Mouse (Mus musculus) MEL (cell line): Measurements from ENCODE around the gene Aldh1a1. TPM values are rescaled to one million over a fixed set of nuclear protein-coding genes. Genes with fewer than 3 reads are reported as not detected.
"Not testable (repeated sequence)": the region's sequence is repeated elsewhere in the genome, so short reads cannot be mapped to it uniquely, and the experiment has no call there.

ENCODE experiments used
- DNase-seq: peaks from one replicate; pipeline ENCODE4 v3.0.0; 2011; ENCODE audit warnings: low read depth, low spot score
- H3K27ac ChIP-seq: 2 replicates; pipeline ENCODE4 v1.5.1; 2012; ENCODE audit warnings: low read depth, mild to moderate bottlenecking, control low read depth, low read length, moderate library complexity; ENCODE audit not compliant: control insufficient read depth
- H3K27me3 ChIP-seq, 2 experiments: fragments of 150-350 bp in 1 of 2; sonication (generic) in 1 of 2; 2 replicates each; pipeline ENCODE4 v1.6.1; 2012; ENCODE audit warnings: low read length in 2 of 2, mild to moderate bottlenecking in 2 of 2, improper control_type of control experiment in 1 of 2, moderate library complexity in 1 of 2; ENCODE audit not compliant: insufficient read depth in 2 of 2, control insufficient read depth in 1 of 2
- H3K36me3 ChIP-seq, 2 experiments: 2 replicates each; pipeline ENCODE4 v1.6.1; 2012 to 2014; ENCODE audit warnings: low read length in 2 of 2, improper control_type of control experiment in 1 of 2, inconsistent platforms in 1 of 2, mild to moderate bottlenecking in 1 of 2; ENCODE audit not compliant: insufficient read depth in 2 of 2, control insufficient read depth in 1 of 2
- H3K4me1 ChIP-seq, 2 experiments: fragments of 150-350 bp in 1 of 2; sonication (generic) in 1 of 2; 2 replicates each; pipeline ENCODE4 v1.6.1; 2012; ENCODE audit warnings: low read length in 2 of 2, improper control_type of control experiment in 1 of 2, mild to moderate bottlenecking in 1 of 2; ENCODE audit not compliant: insufficient read depth in 2 of 2, control insufficient read depth in 1 of 2
- H3K4me3 ChIP-seq, 2 experiments: fragments of 150-350 bp in 1 of 2; sonication (generic) in 1 of 2; 2 replicates each; pipeline ENCODE4 v1.5.1; 2012; ENCODE audit warnings: low read depth in 2 of 2, low read length in 2 of 2, mild to moderate bottlenecking in 2 of 2, moderate library complexity in 2 of 2, control low read depth in 1 of 2, improper control_type of control experiment in 1 of 2; ENCODE audit not compliant: control insufficient read depth in 1 of 2, insufficient read depth in 1 of 2
- H3K79me2 ChIP-seq: 2 replicates; pipeline ENCODE4 v1.6.1; 2012; ENCODE audit warnings: mild to moderate bottlenecking, low read length, moderate library complexity; ENCODE audit not compliant: control insufficient read depth, poor library complexity, insufficient read depth
- H3K9ac ChIP-seq: 2 replicates; pipeline ENCODE4 v1.6.1; 2012; ENCODE audit warnings: low read depth, mild to moderate bottlenecking, control low read depth, low read length, moderate library complexity; ENCODE audit not compliant: control insufficient read depth, poor library complexity, severe bottlenecking
- H3K9me3 ChIP-seq: fragments of 150-350 bp; sonication (generic); replicated peaks from 2 replicates; pipeline ENCODE4 v1.6.1; 2012; ENCODE audit warnings: mild to moderate bottlenecking, low read length, improper control_type of control experiment, moderate library complexity; ENCODE audit not compliant: insufficient read depth
- BHLHE40 ChIP-seq: IDR thresholded peaks from 2 replicates; pipeline ENCODE4 v1.6.1; 2012; ENCODE audit warnings: low read depth, mild to moderate bottlenecking, inconsistent platforms, low read length, improper control_type of control experiment, borderline replicate concordance
- CHD2 ChIP-seq: IDR thresholded peaks from 2 replicates; pipeline ENCODE4 v1.6.1; 2011; ENCODE audit warnings: low read length, improper control_type of control experiment
- CTCF ChIP-seq, 3 experiments: IDR thresholded peaks in 2 of 3; conservative IDR thresholded peaks in 1 of 3; 2 replicates each; pipeline ENCODE4 v1.5.1; 2011 to 2012; ENCODE audit warnings: low read length in 3 of 3, low read depth in 2 of 3, mild to moderate bottlenecking in 2 of 3, improper control_type of control experiment in 1 of 3, inconsistent platforms in 1 of 3, mixed read lengths in 1 of 3, moderate library complexity in 1 of 3; ENCODE audit not compliant: control insufficient read depth in 1 of 3, insufficient read depth in 1 of 3, poor library complexity in 1 of 3, severe bottlenecking in 1 of 3
- E2F4 ChIP-seq: IDR thresholded peaks from 2 replicates; pipeline ENCODE4 v1.6.1; 2011; ENCODE audit warnings: low read depth, low read length, improper control_type of control experiment, borderline replicate concordance
- ELF1 ChIP-seq: IDR thresholded peaks from 2 replicates; pipeline ENCODE4 v1.6.1; 2014; ENCODE audit warnings: low read depth, mild to moderate bottlenecking, inconsistent platforms, low read length, improper control_type of control experiment, moderate library complexity
- EP300 ChIP-seq, 2 experiments: IDR thresholded peaks; 2 replicates each; pipeline ENCODE4 v1.6.1; 2011; ENCODE audit warnings: improper control_type of control experiment in 2 of 2, low read length in 2 of 2, low read depth in 1 of 2, mild to moderate bottlenecking in 1 of 2
- GABPA ChIP-seq: IDR thresholded peaks from 2 replicates; pipeline ENCODE4 v1.6.1; 2012; ENCODE audit warnings: low read depth, mild to moderate bottlenecking, inconsistent platforms, low read length, improper control_type of control experiment, moderate library complexity
- GATA1 ChIP-seq: IDR thresholded peaks from 2 replicates; pipeline ENCODE4 v1.6.1; 2011; ENCODE audit warnings: low read depth, low read length, improper control_type of control experiment
- MAX ChIP-seq: IDR thresholded peaks from 2 replicates; pipeline ENCODE4 v1.6.1; 2011; ENCODE audit warnings: low read length, improper control_type of control experiment
- MEF2A ChIP-seq: IDR thresholded peaks from 2 replicates; pipeline ENCODE4 v1.6.1; 2014; ENCODE audit warnings: low read depth, mild to moderate bottlenecking, inconsistent platforms, low read length, improper control_type of control experiment; ENCODE audit not compliant: poor library complexity, insufficient replicate concordance, severe bottlenecking; ENCODE audit errors: extremely low read depth
- MYB ChIP-seq: IDR thresholded peaks from 2 replicates; pipeline ENCODE4 v1.6.1; 2011; ENCODE audit warnings: mild to moderate bottlenecking, low read depth, low read length, improper control_type of control experiment
- NELFE ChIP-seq: IDR thresholded peaks from 2 replicates; pipeline ENCODE4 v1.6.1; 2011; ENCODE audit warnings: low read depth, low read length, improper control_type of control experiment
- NRF1 ChIP-seq: IDR thresholded peaks from 2 replicates; pipeline ENCODE4 v1.6.1; 2014; ENCODE audit warnings: low read depth, mild to moderate bottlenecking, inconsistent platforms, low read length, improper control_type of control experiment, moderate library complexity; ENCODE audit not compliant: poor library complexity, insufficient read depth, severe bottlenecking
- POLR2A ChIP-seq, 2 experiments: IDR thresholded peaks; 2 replicates each; pipeline ENCODE4 v1.6.1; 2011 to 2012; ENCODE audit warnings: low read length in 2 of 2, mild to moderate bottlenecking in 2 of 2, control low read depth in 1 of 2, improper control_type of control experiment in 1 of 2, low read depth in 1 of 2, moderate library complexity in 1 of 2; ENCODE audit not compliant: control insufficient read depth in 1 of 2, insufficient read depth in 1 of 2, poor library complexity in 1 of 2
- POLR2AphosphoS2 ChIP-seq: IDR thresholded peaks from 2 replicates; pipeline ENCODE4 v1.6.1; 2011; ENCODE audit warnings: low read length, improper control_type of control experiment
- POLR2AphosphoS5 ChIP-seq: IDR thresholded peaks from 2 replicates; pipeline ENCODE4 v1.6.1; 2012; ENCODE audit warnings: low read depth, borderline replicate concordance, mild to moderate bottlenecking, inconsistent platforms, low read length, moderate library complexity, mixed read lengths
- RAD21 ChIP-seq: IDR thresholded peaks from 2 replicates; pipeline ENCODE4 v1.6.1; 2011; ENCODE audit warnings: mild to moderate bottlenecking, low read depth, low read length, improper control_type of control experiment
- RCOR1 ChIP-seq: IDR thresholded peaks from 2 replicates; pipeline ENCODE4 v1.6.1; 2012; ENCODE audit warnings: low read depth, mild to moderate bottlenecking, inconsistent platforms, low read length, improper control_type of control experiment
- SMC3 ChIP-seq: IDR thresholded peaks from 2 replicates; pipeline ENCODE4 v1.6.1; 2011; ENCODE audit warnings: low read depth, low read length, improper control_type of control experiment
- polyA plus RNA-seq, 2 experiments: library from polyadenylated mRNA; stranded (reverse) in 1 of 2; unstranded in 1 of 2; fragments of >175 nt in 1 of 2; fragments of >200 nt in 1 of 2; gene quantifications; 2 replicates each; pipeline versions ENCODE4 v1.2.1 to v1.2.4; 2012; ENCODE audit warnings: low replicate concordance in 2 of 2, low read depth in 1 of 2; ENCODE audit not compliant: insufficient read length in 2 of 2, insufficient read depth in 1 of 2, missing spikeins in 1 of 2
- total RNA-seq: library from RNA; depleted of rRNA; stranded (reverse); fragments of 300-350 nt; gene quantifications from 2 replicates; pipeline ENCODE4 v1.2.3, GENCODE M21; 2012

Gene Aldh1a1
- total and polyA plus RNA-seq, 3 experiments: 2.3 to 10.3 TPM; not detected in 1

DNA sequence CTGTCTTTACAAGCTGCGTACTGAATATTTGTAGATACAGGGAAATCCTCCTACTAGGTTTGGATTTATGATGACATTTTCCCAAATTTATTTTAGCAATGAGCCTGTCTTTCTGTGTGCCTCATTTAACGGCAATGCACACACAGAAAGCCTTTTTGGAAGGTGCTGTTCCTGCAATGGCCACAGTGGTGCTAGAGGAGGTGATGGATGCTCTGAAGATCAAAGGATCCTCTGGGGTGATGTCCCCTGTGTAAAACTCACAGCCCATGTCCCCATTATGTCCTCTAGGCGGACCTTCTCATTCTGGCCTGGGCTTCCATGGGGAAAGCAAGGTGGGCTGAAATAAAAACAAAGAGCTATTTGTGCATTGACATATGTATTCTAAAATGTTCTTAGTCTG is 151.8 kb downstream of the Aldh1a1 start:
- TF ChIP-seq MYB (no peak), MAX (no peak), POLR2A (IDR thresholded peaks at IDR 0.05; ENCODE audit: control insufficient read depth in 1 of 2, insufficient read depth in 1 of 2, low read depth in 1 of 2, low read length in 2 of 2, poor library complexity in 1 of 2) (no peak), RCOR1 (no peak), RAD21 (no peak)
- TF ChIP-seq, all 39 proteins: peak for 0
- no peaks in the 10 kb centered on the region; a peak in 1 of 4 replicates for H3K27me3 ChIP-seq
- H3K27ac ChIP-seq: no peak overlapping the region
- H3K9me3 ChIP-seq: no peaks in the 10 kb centered on the region
- no peaks in the 10 kb centered on the region for H3K36me3 ChIP-seq
- H3K9ac ChIP-seq: no peak overlapping the region
- no peak overlapping the region for H3K4me3 ChIP-seq
- H3K4me1 ChIP-seq: no peaks in the 10 kb centered on the region
- H3K79me2 ChIP-seq: no peaks in the 10 kb centered on the region
- DNase-seq: no peak

DNA sequence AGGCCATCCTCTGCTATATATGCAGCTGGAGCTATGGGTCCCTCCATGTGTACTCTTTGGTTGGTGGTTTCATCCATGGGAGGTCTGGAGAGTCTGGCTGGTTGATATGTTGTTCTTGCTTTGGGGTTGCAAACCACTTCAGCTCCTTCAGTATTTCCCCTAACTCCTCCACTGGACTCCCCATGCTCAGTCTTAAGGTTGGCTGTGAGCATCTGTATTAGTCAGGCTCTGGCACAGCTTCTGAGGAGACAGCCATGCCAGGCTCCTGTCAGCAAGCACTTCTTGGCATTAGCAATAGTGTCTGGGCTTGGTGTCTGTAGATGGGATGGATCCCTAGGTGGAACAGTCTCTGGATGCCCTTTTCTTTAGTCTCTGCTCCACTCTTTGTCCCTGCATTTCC is 155.0 kb downstream of the Aldh1a1 start:
- H3K79me2 ChIP-seq, H3K9ac ChIP-seq, H3K36me3 ChIP-seq, H3K9me3 ChIP-seq, H3K4me3 ChIP-seq, DNase-seq, H3K4me1 ChIP-seq, H3K27me3 ChIP-seq, H3K27ac ChIP-seq: not testable (repeated sequence)

DNA sequence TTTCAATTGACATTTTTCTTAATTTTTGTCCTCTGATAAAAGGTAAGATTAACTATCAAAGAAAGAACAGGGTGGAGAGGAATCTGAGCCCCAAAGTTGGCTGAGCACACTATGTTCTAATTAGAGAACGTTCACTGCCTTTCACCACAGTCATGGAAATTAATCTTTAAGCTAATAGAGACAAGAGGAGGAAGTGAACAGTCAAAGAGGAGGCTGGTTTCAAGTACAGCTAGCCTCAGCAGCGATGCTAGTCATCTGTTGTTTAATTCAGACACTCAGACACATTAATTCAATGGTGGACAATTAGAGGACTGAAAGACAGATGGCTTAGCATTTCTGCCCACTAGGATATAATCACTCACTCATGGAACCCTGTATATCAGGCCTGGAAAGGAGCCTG is 157.5 kb downstream of the Aldh1a1 start:
- Histone ChIP-seq H3K36me3 (no peaks in the 10 kb centered on the region), H3K9ac (no peak overlapping the region), H3K9me3 (no peaks in the 10 kb centered on the region), H3K4me3 (no peak overlapping the region), H3K27me3 (no peaks in the 10 kb centered on the region), H3K79me2 (no peaks in the 10 kb centered on the region), H3K27ac (no peak overlapping the region), H3K4me1 (no peaks in the 10 kb centered on the region)
- TF ChIP-seq MYB (no peak), NRF1 (no peak), RCOR1 (no peak), POLR2A (IDR thresholded peaks at IDR 0.05; ENCODE audit: control insufficient read depth in 1 of 2, insufficient read depth in 1 of 2, low read depth in 1 of 2, low read length in 2 of 2, poor library complexity in 1 of 2) (no peak), EP300 (IDR thresholded peaks at IDR 0.05; ENCODE audit: low read depth in 1 of 2, low read length in 2 of 2) (no peak), E2F4 (no peak), SMC3 (no peak), CTCF (IDR thresholded peaks at IDR 0.05 in 2 of 3, conservative IDR thresholded peaks at IDR 0.05 in 1 of 3; ENCODE audit: control insufficient read depth in 1 of 3, insufficient read depth in 1 of 3, low read depth in 2 of 3, low read length in 3 of 3, poor library complexity in 1 of 3, severe bottlenecking in 1 of 3) (no peak), MEF2A (no peak), BHLHE40 (no peak), CHD2 (no peak), NELFE (no peak), POLR2AphosphoS2 (no peak), GABPA (no peak), GATA1 (no peak), POLR2AphosphoS5 (no peak), ELF1 (no peak)
- no peak for DNase-seq
